Mouse (Mus musculus) myocyte (in vitro differentiated cells): ENCODE results near the gene Fev. TPM values are rescaled to one million over a fixed set of nuclear protein-coding genes. Genes with fewer than 3 reads are reported as not detected.

Experiments used
- H3K27me3 ChIP-seq: one replicate; pipeline ENCODE4 v1.6.1; 2011; ENCODE audit not compliant: control insufficient read depth, insufficient read depth, insufficient read length
- H3K36me3 ChIP-seq: one replicate; pipeline ENCODE4 v1.6.1; 2011; ENCODE audit not compliant: control insufficient read depth, insufficient read depth
- H3K4me2 ChIP-seq: one replicate; pipeline ENCODE4 v1.6.1; 2011; ENCODE audit warnings: low read depth, control low read depth
- H3K4me3 ChIP-seq: one replicate; pipeline ENCODE4 v1.5.1; 2011; ENCODE audit warnings: mild to moderate bottlenecking, control low read depth, moderate library complexity
- H3K79me2 ChIP-seq: one replicate; pipeline ENCODE4 v1.6.1; 2011; ENCODE audit not compliant: control insufficient read depth, insufficient read depth
- H3ac ChIP-seq: one replicate; pipeline ENCODE4 v1.6.1; 2011; ENCODE audit not compliant: control insufficient read depth, insufficient read length
- CEBPB ChIP-seq: IDR thresholded peaks from 2 replicates; pipeline ENCODE4 v1.6.1; 2011; ENCODE audit warnings: mild to moderate bottlenecking, moderate library complexity; ENCODE audit not compliant: poor library complexity, insufficient read depth, severe bottlenecking
- E2F4 ChIP-seq: IDR thresholded peaks from one replicate; pipeline ENCODE4 v1.6.1; 2011; ENCODE audit warnings: mild to moderate bottlenecking, control low read depth, moderate library complexity; ENCODE audit not compliant: insufficient read depth
- MAX ChIP-seq: IDR thresholded peaks from one replicate; pipeline ENCODE4 v1.6.1; 2011; ENCODE audit warnings: low read depth, mild to moderate bottlenecking, control low read depth
- MYOD1 ChIP-seq, 3 experiments: IDR thresholded peaks; one replicate each; pipeline ENCODE4 v1.6.1; 2011; ENCODE audit warnings: control low read depth in 2 of 3, low read depth in 2 of 3, mild to moderate bottlenecking in 2 of 3, moderate library complexity in 1 of 3; ENCODE audit not compliant: insufficient read length in 2 of 3, control insufficient read depth in 1 of 3
- MYOG ChIP-seq, 3 experiments: IDR thresholded peaks; one replicate each; pipeline ENCODE4 v1.6.1; 2011; ENCODE audit warnings: control low read depth in 2 of 3, low read depth in 2 of 3, mild to moderate bottlenecking in 2 of 3; ENCODE audit not compliant: insufficient read length in 2 of 3, control insufficient read depth in 1 of 3, insufficient read depth in 1 of 3
- POLR2A ChIP-seq: IDR thresholded peaks from one replicate; pipeline ENCODE4 v1.6.1; 2011; ENCODE audit warnings: low read depth, mild to moderate bottlenecking, control low read depth, moderate library complexity; ENCODE audit not compliant: insufficient read length
- POLR2AphosphoS2 ChIP-seq: IDR thresholded peaks from one replicate; pipeline ENCODE4 v1.6.1; 2011; ENCODE audit warnings: low read depth, control low read depth; ENCODE audit not compliant: insufficient read length
- REST ChIP-seq: IDR thresholded peaks from one replicate; pipeline ENCODE4 v1.6.1; 2011; ENCODE audit warnings: mild to moderate bottlenecking, control low read depth, moderate library complexity; ENCODE audit not compliant: insufficient read depth, insufficient read length
- SRF ChIP-seq: IDR thresholded peaks from one replicate; pipeline ENCODE4 v1.6.1; 2011; ENCODE audit warnings: low read depth; ENCODE audit not compliant: control insufficient read depth, insufficient read length
- TCF12 ChIP-seq: IDR thresholded peaks from one replicate; pipeline ENCODE4 v1.6.1; 2011; ENCODE audit warnings: mild to moderate bottlenecking, control low read depth; ENCODE audit not compliant: poor library complexity, insufficient read depth, severe bottlenecking
- TCF3 ChIP-seq: IDR thresholded peaks from one replicate; pipeline ENCODE4 v1.6.1; 2011; ENCODE audit warnings: low read depth, control low read depth; ENCODE audit not compliant: insufficient read length
- USF1 ChIP-seq: IDR thresholded peaks from one replicate; pipeline ENCODE4 v1.6.1; 2011; ENCODE audit warnings: low read depth, mild to moderate bottlenecking, control low read depth, moderate library complexity
- polyA plus RNA-seq: library from polyadenylated mRNA; unstranded; fragments of >200 nt; fragmentation: generic; extraction: Trizol; gene quantifications from one replicate; pipeline ENCODE4 v1.2.1, GENCODE M21; 2012; ENCODE audit warnings: missing spikeins

The Fev gene
- polyA plus RNA-seq, 1 experiment: not detected

- Histone ChIP-seq H3K4me3 (no peak overlapping the region), H3ac (no peak overlapping the region), H3K27me3 (peaks cover 51% of the 10 kb centered on the region), H3K79me2 (no peaks in the 10 kb centered on the region), H3K36me3 (no peaks in the 10 kb centered on the region), H3K4me2 (no peak overlapping the region)
- TF ChIP-seq TCF3 (no peak), SRF (no peak), E2F4 (no peak), MAX (no peak), USF1 (no peak), MYOG (IDR thresholded peaks at IDR 0.05; ENCODE audit: control insufficient read depth in 1 of 3, insufficient read depth in 1 of 3, insufficient read length in 2 of 3, low read depth in 2 of 3) (no peak), TCF12 (no peak), POLR2A (no peak), CEBPB (no peak), REST (no peak), POLR2AphosphoS2 (no peak), MYOD1 (IDR thresholded peaks at IDR 0.05; ENCODE audit: control insufficient read depth in 1 of 3, insufficient read length in 2 of 3, low read depth in 2 of 3) (no peak)
Observed at GRCm38 (mm10) chr1:74858805-74859204, 26.4 kb downstream of the Fev start.

- no peak for TF ChIP-seq MYOD1 (IDR thresholded peaks at IDR 0.05; ENCODE audit: control insufficient read depth in 1 of 3, insufficient read length in 2 of 3, low read depth in 2 of 3)
- TF ChIP-seq REST: peak; percentile 76
- Histone ChIP-seq H3ac (no peak overlapping the region), H3K79me2 (no peaks in the 10 kb centered on the region), H3K4me3 (no peak overlapping the region), H3K36me3 (no peaks in the 10 kb centered on the region), H3K27me3 (peaks cover 57% of the 10 kb centered on the region), H3K4me2 (no peak overlapping the region)
Observed at GRCm38 (mm10) chr1:74858171-74858719, 27.0 kb downstream of the Fev start.

- Histone ChIP-seq H3K4me2 (no peak overlapping the region), H3K4me3 (no peak overlapping the region), H3K79me2 (no peaks in the 10 kb centered on the region), H3K36me3 (no peaks in the 10 kb centered on the region), H3ac (no peak overlapping the region), H3K27me3 (peaks cover 62% of the 10 kb centered on the region)
- no peak for TF ChIP-seq REST
- TF ChIP-seq CEBPB: no peak
Observed at GRCm38 (mm10) chr1:74857677-74858076, 27.5 kb downstream of the Fev start.

- Histone ChIP-seq H3K4me3 (no peak overlapping the region), H3K79me2 (no peaks in the 10 kb centered on the region), H3K27me3 (peaks cover 65% of the 10 kb centered on the region), H3K4me2 (no peak overlapping the region), H3K36me3 (no peaks in the 10 kb centered on the region), H3ac (no peak overlapping the region)
- TF ChIP-seq REST (peak; percentile 62), POLR2AphosphoS2 (no peak)
Observed at GRCm38 (mm10) chr1:74857201-74857600, 28.0 kb downstream of the Fev start.

GRCm38 (mm10) chr1:74856791-74857190, 28.4 kb downstream of the Fev start:
- Histone ChIP-seq H3K79me2 (no peaks in the 10 kb centered on the region), H3K4me2 (no peak overlapping the region), H3ac (no peak overlapping the region), H3K36me3 (no peaks in the 10 kb centered on the region), H3K27me3 (peaks cover 69% of the 10 kb centered on the region), H3K4me3 (no peak overlapping the region)
- TF ChIP-seq MAX: no peak
- TF ChIP-seq USF1: no peak
- no peak for TF ChIP-seq MYOD1 (IDR thresholded peaks at IDR 0.05; ENCODE audit: control insufficient read depth in 1 of 3, insufficient read length in 2 of 3, low read depth in 2 of 3)
- no peak for TF ChIP-seq SRF
- TF ChIP-seq TCF12: no peak
- TF ChIP-seq REST: no peak
- no peak for TF ChIP-seq CEBPB
- TF ChIP-seq POLR2AphosphoS2: no peak
- TF ChIP-seq E2F4: no peak
- TF ChIP-seq MYOG (IDR thresholded peaks at IDR 0.05; ENCODE audit: control insufficient read depth in 1 of 3, insufficient read depth in 1 of 3, insufficient read length in 2 of 3, low read depth in 2 of 3): no peak
- TF ChIP-seq POLR2A: no peak
- no peak for TF ChIP-seq TCF3

- Histone ChIP-seq H3ac (no peak overlapping the region), H3K27me3 (peaks cover 73% of the 10 kb centered on the region), H3K4me3 (no peak overlapping the region), H3K36me3 (no peaks in the 10 kb centered on the region), H3K4me2 (no peak overlapping the region), H3K79me2 (no peaks in the 10 kb centered on the region)
- no peak for TF ChIP-seq MYOD1 (IDR thresholded peaks at IDR 0.05; ENCODE audit: control insufficient read depth in 1 of 3, insufficient read length in 2 of 3, low read depth in 2 of 3)
- TF ChIP-seq E2F4: no peak
- no peak for TF ChIP-seq CEBPB
- no peak for TF ChIP-seq REST
- no peak for TF ChIP-seq POLR2AphosphoS2
- TF ChIP-seq TCF3: no peak
- no peak for TF ChIP-seq SRF
- TF ChIP-seq USF1: no peak
- TF ChIP-seq MAX: no peak
- no peak for TF ChIP-seq TCF12
- no peak for TF ChIP-seq MYOG (IDR thresholded peaks at IDR 0.05; ENCODE audit: control insufficient read depth in 1 of 3, insufficient read depth in 1 of 3, insufficient read length in 2 of 3, low read depth in 2 of 3)
- TF ChIP-seq POLR2A: no peak
Observed at GRCm38 (mm10) chr1:74856439-74856720, 28.8 kb downstream of the Fev start.
